Mouse (Mus musculus) monocyte, adult 5-6 weeks (primary cell): Measurements from ENCODE around the gene Arl4d. TPM values are rescaled to one million over a fixed set of nuclear protein-coding genes. Genes with fewer than 3 reads are reported as not detected.
A peak's percentile ranks its signal among the peaks of the same experiment; 100 is the strongest.
"Not testable (repeated sequence)": the region's sequence is repeated elsewhere in the genome, so short reads cannot be mapped to it uniquely, and the experiment has no call there.

Experiments
- ATAC-seq: fragments of 153-309, 156-312 bp; replicated peaks from 2 replicates; pipeline ENCODE4 v1.8.0; 2017; ENCODE audit warnings: mild to moderate bottlenecking; ENCODE audit not compliant: low TSS enrichment, insufficient number of reproducible peaks, severe bottlenecking, poor library complexity, low FRiP score
- total RNA-seq: library from RNA; stranded (forward); fragments of 200-1000, 200-491, 200-594 nt; gene quantifications from 3 replicates; pipeline ENCODE4 v1.2.3, GENCODE M21; 2017

The Arl4d gene
- total RNA-seq, 1 experiment from 2014 or later = 27.2 TPM

DNA sequence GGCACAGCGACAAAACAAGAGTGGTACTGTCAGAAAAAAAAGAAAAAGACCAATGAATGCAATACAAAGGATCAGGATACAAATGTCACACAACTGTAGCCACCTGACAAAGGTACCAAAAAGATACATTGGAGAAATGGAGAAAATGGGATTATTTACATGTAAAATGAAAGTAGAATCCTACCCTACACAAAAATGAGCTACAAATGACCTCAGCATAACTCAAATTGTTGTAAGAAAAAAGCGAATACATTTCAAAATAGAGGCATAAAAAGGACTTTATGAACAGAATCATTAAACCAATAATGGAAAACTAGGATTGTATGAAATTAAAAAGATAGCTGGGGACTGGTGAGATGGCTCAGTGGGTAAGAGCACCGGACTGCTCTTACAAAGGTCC is 20.8 kb upstream of the Arl4d start:
- no peak for ATAC-seq

- ATAC-seq = not testable (repeated sequence)
Observed at GRCm38 (mm10) chr11:101645043-101645410, 20.3 kb upstream of the Arl4d start.

GRCm38 (mm10) chr11:101645411-101646282 is 19.7 kb upstream of the Arl4d start:
- peak; percentile 70 for ATAC-seq

DNA sequence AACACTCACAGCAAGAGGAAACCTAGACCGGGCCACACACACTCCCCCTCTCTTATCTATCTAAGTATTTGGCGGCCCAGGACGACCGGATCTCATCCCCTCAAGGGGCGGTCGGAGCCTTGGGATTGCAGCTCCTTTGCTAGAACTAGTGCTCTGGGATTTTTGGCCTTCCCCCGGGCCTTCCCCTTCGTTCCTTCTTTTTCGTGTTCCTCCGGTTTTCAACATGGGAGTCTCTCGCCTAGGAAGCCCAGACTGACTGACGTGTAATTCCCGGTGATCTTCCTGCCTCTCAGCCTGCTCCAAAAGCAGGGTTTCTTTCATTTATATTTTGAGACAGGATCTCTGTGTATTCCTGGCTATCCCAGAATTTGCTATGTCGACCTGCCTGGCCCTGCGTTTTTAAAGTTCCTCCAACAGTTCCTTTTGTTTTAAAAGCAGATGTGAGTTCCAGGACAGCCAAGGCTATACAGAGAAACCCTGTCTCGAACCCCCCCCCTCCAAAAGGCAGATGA is 19.0 kb upstream of the Arl4d start:
- ATAC-seq = not testable (repeated sequence)

- ATAC-seq = not testable (repeated sequence)
Observed at GRCm38 (mm10) chr11:101647093-101647492, 18.2 kb upstream of the Arl4d start.

- no peak for ATAC-seq
Observed at GRCm38 (mm10) chr11:101656356-101656755, 9.0 kb upstream of the Arl4d start.

- ATAC-seq = no peak
Observed at GRCm38 (mm10) chr11:101657528-101657885, 7.8 kb upstream of the Arl4d start.

DNA sequence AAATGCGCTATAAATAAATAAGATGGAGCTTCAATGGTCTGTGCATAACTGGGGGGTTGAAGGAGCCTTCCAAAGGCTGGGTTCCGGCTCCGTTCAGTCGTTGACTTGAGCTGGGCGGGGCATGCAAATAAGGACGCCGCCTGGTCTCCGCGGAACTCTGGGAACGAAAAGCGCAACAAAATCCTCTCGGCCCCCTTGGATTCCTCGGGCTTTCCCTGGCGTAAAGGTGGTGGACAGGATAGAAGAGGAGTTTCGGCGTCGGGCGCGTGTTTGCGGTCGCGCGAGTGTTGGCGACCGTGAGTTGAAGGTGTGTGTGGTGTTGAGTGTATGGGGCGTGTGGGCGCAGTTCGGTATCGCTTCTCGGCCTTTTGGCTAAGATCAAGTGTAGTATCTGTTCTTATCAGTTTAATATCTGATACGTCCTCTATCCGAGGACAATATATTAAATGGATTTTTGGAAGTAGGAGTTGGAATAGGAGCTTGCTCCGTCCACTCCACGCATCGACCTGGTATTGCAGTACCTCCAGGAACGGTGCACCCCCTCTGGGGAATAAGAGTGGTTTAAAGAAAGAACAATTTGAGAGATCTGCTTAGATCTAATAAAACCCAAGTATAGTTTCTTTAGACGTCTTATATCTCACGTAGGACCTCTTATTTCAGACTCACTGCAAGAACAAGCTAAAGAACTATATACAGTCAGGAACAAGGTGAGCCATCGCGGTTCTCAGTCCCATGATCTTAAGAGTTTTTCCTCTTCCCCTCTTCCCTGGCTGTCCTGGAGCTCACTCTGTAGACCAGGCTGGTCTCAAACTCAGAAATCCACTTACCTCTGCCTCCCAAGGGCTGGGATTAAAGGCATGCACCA is 7.2 kb upstream of the Arl4d start:
- peak; percentile 79 for ATAC-seq

DNA sequence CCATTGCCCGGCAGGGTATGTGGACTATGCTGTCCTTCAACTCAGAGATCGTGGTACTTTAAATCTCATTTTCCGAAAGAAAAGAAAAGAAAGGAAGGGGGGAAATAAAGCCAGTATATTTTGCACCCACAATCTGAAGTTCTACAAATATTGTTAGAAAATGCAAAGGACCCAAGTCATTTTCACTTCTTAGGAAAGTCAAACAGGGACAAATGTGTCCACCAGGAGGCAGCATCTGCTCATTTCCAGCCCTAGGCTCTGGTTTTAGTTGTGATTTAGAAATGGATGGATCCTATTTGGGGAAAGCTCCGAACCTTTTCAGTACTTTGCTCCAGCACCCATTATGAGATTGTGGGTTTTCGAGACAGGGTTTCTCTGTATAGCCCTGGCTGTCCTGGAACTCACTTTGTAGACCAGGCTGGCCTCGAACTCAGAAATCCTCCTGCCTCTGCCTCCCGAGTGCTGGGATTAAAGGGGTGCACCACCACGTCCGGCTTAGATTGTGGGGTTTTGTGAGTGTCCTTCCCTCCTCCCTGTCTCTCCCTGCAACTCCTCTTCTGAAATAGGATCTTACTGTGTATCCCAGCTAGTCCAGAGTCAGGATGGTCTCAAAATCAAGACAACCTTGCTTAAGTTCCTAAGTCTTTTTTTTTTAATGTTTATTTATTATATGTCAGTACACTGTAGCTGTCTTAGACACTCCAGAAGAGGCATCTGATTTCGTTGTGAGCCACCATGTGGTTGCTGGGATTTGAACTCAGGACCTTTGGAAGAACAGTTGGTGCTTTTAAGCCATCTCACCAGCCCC is 6.4 kb upstream of the Arl4d start:
- peak; percentile 49 for ATAC-seq

DNA sequence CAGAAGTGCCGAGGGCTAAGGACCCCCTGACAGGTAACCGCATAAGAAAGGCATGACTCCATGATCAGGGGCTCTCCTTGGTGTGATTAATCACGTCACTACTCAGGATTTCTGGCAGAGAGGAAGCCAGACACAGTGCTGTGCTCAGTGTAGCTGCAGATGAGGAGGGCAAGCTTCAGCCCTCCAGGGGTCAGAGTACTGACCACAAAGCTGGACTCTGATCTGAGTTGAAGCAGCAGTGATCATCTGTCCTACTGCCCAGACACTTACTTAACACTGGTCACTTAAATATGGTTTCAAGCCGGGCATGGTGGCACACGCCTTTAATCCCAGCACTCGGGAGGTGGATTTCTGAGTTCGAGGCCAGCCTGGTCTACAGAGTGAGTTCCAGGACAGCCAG is 4.2 kb upstream of the Arl4d start:
- ATAC-seq = no peak

GRCm38 (mm10) chr11:101661786-101662185 is 3.6 kb upstream of the Arl4d start:
- ATAC-seq = no peak

DNA sequence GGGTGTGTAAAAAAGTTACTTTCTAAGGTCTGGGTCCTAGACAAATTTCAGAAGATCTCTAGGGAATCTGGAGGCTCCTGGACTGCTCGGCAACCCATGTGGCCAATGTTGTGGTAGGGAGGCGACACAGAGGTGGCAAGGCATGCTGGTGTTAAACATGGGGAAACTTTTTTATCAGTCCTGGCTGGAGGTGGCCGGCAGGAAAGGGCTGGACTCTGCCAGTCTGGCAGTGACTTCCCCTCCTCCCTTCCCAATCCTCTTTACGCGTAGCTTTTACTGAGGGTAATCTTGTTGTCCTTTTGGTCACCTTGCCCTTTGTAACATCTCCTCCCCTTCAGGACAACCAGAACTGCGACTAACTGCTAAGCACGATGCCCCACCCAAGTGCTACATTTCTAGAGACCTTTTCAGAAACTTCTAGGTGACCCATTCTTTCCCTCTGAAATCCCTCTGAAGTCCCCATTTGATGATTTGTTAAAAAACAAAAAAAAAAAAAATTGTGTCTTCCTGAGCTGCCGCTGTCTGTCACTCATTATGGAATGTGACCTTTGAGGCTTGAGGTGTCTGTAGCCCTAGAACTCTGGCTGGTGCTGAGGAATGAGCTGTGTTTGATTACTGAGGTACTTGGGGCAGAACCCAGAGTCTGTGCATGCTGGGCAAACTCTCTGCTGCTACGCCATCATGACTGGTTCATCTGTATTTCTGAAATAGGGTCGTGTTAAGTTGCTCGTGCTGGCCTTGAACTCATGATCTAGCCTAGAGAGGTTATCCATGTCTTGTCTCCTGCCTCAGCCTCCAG is 1.9 kb upstream of the Arl4d start:
- no peak for ATAC-seq

DNA sequence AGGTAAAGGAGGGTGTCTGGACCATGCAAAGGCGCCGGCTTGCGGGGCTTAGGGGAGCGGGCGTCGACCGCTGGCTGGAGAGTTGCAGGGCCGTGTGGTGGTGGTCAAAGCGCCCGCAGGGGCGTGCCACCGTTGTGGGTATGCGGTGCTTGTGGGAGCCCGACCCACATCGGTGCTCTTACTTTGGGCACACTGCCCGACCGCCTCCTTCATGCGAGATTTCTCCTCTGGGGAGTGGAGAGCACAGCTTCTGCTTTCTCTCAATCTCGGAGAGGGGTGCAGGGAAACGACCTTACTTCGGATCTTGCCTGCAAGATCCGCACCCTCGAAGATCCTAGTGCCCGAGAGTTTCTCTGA is 273 bp downstream of the Arl4d start:
- peak; percentile 18; the same call in 1 of the 2 replicates for ATAC-seq

- ATAC-seq = no peak
Observed at GRCm38 (mm10) chr11:101666626-101667345, 1.4 kb downstream of the Arl4d start.

DNA sequence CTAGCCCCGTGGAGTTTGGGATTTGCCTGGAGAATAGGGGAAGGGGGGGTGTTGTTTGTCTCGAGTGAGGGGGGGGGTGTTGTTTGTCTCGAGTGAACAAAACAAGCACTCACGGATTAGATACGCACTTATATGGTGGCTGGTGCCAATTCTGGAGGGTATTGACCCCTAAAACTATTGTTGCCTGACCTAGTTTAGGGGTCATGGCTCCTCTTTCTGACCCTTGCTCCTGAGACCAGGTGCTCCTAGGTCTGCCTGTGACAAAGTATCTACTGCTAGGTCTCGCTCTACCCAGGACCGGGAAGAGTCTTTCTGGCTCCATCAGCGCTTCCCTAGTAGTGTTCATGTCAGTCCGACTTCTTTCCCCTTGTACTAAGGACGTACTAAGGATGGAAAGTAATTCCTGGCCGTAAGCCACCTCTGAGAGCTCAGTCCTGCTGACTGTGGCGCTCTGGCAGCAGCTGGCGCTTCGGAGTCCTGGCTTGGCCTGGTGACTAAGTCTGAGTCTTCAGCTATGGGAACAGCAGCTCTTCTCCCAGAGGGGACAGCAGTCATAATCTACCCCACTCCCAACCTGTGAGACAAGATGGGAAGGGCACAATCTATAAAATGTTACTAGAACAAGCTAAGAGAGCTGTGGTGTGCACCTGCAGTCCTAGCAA is 2.7 kb downstream of the Arl4d start:
- no peak for ATAC-seq

DNA sequence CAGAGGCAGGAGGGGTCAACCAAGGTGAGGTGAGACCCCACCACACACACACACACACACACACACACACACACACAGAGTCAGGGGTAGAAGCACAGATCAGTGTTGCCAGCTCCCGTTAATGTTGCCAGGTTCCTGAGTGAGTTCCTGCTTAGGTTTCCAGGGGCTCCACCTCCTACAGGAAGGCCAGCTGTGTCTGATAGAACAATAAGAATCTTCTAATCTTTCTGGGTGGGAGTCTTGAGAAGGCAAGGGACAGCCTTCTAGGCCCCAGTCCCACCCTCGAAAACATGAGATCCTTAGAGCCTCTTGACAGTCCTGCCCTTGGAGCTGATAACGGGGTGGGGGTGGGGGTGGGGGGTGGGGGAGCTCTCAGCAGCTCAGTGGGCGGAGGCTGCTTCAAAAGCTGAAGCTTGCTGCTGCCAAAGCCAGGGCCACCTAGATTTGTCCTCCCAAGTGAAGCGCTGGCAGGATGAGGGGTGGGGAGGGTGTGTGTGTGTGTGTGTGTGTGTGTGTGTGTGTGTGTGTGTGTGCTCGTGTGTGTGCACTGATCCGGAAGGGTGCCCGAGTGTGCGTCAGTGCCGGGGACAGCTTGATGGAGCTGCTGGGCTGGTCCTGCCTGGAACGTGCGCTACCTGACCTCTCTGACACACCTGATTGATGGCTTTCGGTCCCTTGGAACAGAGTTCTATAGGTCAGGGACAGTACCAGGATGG is 3.4 kb downstream of the Arl4d start:
- ATAC-seq = no peak
